Mouse (Mus musculus): ENCODE results near the gene Wnk2.

DNA sequence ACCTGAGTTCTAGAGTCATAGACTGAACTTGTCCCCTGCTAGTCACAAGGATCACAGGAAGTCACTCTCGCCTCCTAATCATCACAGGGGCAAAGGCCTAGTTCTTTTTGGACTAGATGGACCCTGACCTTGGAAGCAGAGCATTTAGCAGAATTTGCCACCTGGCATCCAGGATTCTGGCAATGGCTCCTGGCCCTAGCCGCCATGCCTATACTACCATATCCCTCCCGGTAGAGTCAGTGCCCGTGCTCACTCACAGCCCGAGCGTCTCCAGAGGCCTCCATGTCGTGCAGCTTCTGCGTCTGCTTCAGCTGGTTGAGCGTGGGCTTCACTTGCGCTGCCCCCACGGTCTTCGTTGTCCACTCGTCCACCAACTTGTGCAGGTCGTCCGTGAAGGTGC lies 105.4 kb downstream of the Wnk2 start:
- TF ChIP-seq CTCF (IDR thresholded peaks at IDR 0.05; ENCODE audit: borderline replicate concordance, insufficient read depth, low read length) (no peak), POLR2A (IDR thresholded peaks at IDR 0.05; ENCODE audit: low read depth, low read length) (no peak)

Measured in embryonic fibroblast, embryonic 13.5 days (primary cell).